Mouse (Mus musculus) right cerebral cortex, adult 18-20 months (tissue): ENCODE measurements at regions not wholly inside any gene's neighbourhood (a gene's known extent, or its start where the extent isn't known, plus 50 kb on each side); places are given as distances from the start of the nearest gene placed in this dataset.

Source experiments
- DNase-seq: peaks from one replicate; pipeline ENCODE4 v3.0.0; 2022; ENCODE audit warnings: mixed read lengths

DNA sequence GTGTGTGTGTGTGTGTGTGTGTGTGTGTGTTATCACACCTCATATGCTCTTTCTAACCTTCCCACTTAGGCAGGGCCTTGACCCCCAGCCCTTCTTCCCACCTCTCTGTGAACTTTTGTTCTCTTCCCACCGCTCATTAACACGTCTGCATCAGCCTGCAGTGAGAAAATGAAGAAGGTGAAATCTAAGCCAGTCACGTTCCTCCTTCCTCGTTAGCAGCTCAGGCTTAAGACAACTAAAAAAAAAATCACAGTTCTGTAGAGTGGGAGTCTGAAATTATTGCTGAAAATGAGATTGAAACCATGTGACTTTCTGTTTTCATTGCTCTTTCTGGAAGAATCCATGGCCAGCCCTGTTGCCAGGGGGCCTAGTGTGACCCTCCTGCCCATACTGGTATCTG is 420.7 kb downstream of the Pdcd6ip start:
- no peak for DNase-seq

DNA sequence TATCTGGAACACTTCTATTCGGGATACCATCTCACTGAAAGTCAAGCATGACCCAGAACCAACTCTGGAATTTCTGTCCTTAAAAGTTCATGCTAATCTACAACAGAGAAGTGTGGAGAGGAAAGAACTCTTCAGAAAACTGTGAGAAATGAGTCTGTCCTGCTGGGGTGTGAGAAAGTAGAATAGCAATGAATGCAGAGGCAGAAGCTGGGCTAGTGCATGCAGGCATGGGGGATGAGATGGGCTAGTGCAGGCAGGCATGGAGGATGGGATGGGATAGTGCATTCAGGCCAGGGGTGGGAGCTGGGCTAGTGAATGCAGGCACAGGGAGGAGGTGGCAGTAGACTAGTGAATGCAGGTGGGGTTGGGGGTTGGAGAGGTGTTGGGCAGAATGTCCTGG is 424.8 kb downstream of the Pdcd6ip start:
- no peak for DNase-seq

GRCm38 (mm10) chr9:113270595-113270994 is 437.5 kb downstream of the Pdcd6ip start:
- DNase-seq, result no peak

- DNase-seq, result no peak
Observed at GRCm38 (mm10) chr9:113267696-113268095, 440.4 kb downstream of the Pdcd6ip start.

DNA sequence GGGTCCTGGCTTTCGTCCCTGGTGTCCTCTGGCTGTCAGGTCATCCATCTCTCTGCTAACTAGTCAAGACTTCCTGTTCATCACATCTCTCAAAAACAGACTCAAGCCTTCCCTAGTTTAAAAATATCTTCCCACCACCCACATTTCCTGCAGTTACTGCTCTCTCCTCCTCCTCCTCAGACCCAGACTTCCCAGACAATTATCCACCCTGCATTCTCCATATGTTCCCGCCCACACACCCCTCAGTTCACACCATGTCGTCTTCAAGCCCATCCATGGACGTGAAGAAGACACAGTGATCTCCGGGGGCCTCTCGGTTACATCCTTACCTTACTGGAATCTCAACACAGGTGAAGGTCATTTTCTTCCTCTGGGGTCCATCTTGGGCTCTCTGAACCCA is 444.4 kb downstream of the Pdcd6ip start:
- DNase-seq, result peak; percentile 90

DNA sequence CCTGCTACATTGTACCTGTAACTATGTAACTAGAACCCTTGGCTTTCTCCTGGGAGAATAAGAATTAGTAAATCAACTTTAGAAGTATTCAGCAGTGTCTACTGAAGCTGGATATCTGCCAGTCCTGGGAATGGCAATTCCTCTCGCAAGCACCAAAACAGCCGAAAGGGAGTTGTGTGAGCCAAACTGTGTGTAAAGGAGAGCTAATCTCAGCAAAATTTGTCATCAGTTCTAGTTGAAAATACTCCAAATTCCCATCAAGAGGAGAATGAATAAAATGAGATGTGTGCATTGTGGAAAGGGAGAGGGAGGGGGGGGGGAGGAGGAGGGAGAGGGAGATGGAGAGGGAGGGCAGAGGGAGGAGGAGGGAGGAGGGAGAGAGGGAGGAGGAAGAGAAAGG is 447.8 kb downstream of the Pdcd6ip start:
- DNase-seq, result no peak

GRCm38 (mm10) chr9:113258556-113258955 is 449.5 kb downstream of the Pdcd6ip start:
- no peak for DNase-seq

DNA sequence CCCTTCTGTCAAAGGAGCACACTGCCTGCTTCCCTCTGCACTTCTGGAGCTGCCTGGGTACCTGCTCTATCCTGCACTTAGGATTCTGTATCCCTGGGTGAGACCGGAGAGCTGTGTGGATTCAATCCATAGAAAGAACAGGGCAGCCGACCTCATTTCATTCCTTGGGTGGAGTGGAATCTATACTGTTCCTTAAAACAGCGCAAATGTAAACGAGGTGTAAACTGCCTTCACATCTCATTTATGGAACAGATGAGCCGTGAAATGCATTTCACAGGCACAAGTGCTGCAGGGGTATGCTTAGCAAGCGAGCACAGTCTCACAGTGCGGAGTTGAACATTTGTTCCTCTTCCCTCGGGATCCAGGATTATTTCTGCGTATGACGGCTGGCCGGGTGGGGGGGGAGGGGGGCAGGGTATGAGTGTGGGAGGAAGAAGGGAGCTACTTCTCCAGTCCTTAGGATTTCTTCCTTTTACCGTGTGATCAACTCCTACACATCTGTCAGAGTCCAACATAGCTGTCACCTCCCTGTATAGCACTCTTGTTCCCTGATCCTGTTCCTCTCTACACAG is 459.3 kb downstream of the Pdcd6ip start:
- DNase-seq, result peak; percentile 89

- DNase-seq, result peak; percentile 74
Observed at GRCm38 (mm10) chr9:113247950-113248349, 460.1 kb downstream of the Pdcd6ip start.

- DNase-seq, result no peak
Observed at GRCm38 (mm10) chr9:113243870-113244269, 464.2 kb downstream of the Pdcd6ip start.

GRCm38 (mm10) chr9:113233370-113233769 is 474.7 kb downstream of the Pdcd6ip start:
- DNase-seq, result no peak

- DNase-seq, result no peak
Observed at GRCm38 (mm10) chr9:113229391-113229790, 478.7 kb downstream of the Pdcd6ip start.

DNA sequence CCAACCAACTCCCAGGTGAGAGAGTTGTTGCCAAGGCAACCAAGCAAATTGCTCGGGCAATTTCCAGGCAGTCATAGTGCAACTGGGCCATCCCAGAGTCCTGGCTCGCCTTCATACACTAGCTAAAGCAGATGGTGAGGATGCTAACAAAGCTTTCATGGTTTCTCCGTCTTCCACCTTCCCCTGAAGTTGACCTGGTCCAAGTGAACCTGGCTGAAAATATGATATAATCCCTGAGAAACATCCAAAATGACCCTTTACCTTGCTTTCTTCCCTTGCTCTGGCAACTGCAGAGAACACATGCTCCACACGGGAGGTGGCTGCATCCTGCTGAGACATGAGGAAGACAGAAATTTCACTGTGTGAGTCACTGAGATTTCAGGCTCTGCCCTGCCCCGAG is 494.1 kb downstream of the Pdcd6ip start:
- peak; percentile 27 for DNase-seq

DNA sequence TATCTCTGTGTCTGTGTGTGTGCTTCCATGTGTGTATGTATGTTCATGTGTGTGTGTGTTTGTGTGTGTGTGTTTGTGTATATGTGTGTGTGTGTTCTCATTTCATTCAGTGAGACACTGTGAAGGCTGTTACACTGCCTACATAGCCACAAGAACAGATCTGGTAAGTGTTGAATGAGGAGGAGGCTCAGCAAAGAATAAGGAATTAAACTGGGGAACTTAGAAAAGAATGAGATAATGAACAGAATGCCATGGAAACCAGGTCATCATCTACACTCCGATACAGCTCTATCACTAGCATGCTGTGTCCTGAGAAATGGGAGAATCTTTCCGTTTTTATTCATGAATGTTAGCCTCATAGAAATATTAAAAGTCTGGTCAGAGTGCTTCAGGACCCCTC is 495.7 kb downstream of the Pdcd6ip start:
- DNase-seq, result peak; percentile 23

DNA sequence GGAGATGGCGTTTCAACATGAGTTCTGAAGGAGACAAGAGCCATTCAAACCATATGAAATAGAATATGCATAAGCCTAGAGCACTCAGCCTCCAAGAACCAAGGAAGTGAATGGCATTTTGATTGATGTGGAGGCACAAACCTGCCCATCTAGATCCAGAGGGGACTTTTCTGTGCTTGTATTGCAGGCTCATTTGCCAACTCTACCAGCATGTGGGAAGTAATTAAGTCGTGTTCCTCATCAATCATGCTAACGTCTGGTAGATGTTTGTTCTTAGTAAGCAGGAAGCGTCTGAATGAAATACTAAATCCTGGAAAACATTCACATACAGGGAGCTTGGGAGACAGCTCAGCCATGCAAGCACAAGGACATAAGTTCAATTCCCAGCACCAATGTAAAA is 499.9 kb downstream of the Pdcd6ip start:
- no peak for DNase-seq

- no peak for DNase-seq
Observed at GRCm38 (mm10) chr9:113199241-113199640, 508.8 kb downstream of the Pdcd6ip start.

DNA sequence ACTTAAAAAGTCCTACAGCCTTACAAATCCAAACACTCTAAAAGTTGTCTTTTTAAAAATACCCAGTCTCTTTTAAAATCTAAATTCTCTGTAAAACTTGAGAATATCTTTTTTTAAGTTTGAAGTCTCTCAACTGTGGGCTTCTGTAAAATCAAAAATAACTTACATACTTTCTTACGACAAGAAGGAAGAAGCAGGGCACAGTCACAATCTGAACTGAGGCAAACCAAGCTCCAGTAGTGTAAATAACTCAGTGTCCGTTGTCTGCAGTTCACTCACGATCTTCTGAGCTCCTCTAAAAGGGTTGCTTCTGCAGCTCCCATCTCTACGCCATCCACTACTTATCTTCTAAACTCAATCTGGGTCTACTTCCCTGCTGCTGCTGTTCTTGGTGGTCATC is 512.5 kb downstream of the Pdcd6ip start:
- DNase-seq, result no peak

GRCm38 (mm10) chr9:113192773-113193172 is 515.3 kb downstream of the Pdcd6ip start:
- no peak for DNase-seq

- DNase-seq, result no peak
Observed at GRCm38 (mm10) chr9:113191163-113191562, 516.9 kb downstream of the Pdcd6ip start.

DNA sequence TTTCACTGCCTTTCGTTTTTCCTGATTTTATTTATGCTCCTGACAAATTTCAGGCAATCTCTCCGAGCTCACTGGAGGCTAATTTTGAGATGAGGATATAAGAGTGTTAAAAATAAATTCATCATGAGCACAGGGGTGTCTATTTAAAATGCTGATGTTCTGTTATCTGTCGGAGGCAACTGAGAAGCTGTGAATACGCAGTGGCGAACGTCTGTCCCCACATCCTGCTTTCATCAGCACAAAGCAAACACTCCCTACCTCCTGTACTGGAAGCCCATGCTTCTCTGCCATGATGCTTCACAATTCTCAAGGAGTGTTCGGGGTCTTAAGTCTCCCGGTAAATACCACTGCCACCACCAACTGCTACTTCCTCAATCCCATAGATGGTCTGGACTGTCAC is 526.9 kb downstream of the Pdcd6ip start:
- peak; percentile 37 for DNase-seq

DNA sequence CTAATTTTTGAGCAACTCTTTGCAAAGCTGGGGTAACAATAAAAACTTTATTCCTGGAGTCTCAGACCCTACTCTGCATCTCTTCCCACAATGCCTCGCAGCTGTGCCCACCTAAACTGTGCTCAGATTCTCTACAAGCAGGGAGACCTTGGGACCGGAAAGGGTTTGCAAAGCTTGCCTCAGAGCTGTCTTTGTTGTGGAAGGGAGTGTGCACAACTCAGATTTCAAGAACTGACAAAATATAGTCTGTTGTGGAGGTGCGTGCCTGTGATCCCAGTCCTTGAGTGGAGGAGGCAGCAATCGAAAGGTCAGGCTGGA is 530.2 kb downstream of the Pdcd6ip start:
- no peak for DNase-seq

GRCm38 (mm10) chr9:113177181-113177917 is 530.7 kb downstream of the Pdcd6ip start:
- DNase-seq, result peak; percentile 89

DNA sequence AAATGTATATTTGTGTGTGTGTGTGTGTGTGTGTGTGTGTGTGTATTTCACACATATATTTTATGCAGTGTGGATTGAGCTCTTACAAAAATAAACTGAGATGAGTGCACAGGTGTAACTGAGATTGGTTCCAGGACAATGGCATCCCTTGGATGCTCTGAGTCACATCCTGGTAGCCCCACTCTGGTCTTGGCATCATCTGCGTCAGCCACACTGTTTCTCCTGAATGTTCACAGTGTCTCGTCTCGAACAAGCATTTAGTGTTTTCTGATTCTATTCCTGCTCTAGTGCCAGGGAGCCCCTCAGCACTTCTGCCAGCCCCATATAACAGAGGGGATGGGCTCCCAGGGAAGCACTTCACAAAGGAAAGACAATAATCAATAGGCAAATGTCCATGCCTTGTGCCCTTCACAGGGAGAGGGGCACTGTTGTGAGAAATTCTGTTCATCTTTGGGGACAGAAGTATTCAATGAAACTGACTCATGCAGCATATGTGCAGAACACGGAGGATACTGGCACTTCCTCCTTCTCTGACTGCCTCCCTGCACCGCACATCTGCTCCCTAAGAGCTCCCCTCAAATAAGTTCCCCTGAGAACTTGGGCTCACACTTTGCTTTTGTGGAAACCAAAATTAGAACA is 536.2 kb downstream of the Pdcd6ip start:
- peak; percentile 84 for DNase-seq
